9 mouse cellular contexts compared by ENCODE assay signal in genomic region chr2:33318491-33318964, GRCm38 (mm10). TPM values are rescaled to one million over a fixed set of nuclear protein-coding genes. Genes with fewer than 3 reads are reported as not detected.
DNase-seq lines count a peak whose midpoint lies in the region; ATAC-seq and TF ChIP-seq lines count a peak whose summit lies in the region.
"Had no signal": no experiment of that assay in that cellular context is flagged by ENCODE, and none has a peak within 500 bp of the region (broad histone marks: within the 10 kb centered on the region; RNA-seq: fewer than 3 reads in every experiment).

No protein-coding gene starts in this region.

- ATAC-seq in lung, postnatal 0 days = no peak
- ATAC-seq in intestine, embryonic 16.5 days = no peak
- ATAC-seq: inflammation-experienced regulatory T-cells, adult 6 months; liver, postnatal 0 days had no signal

- no peak for TF ChIP-seq EP300 in lung, postnatal 0 days (IDR thresholded peaks at IDR 0.05)

- no peaks in the 10 kb centered on the region for H3K36me3 ChIP-seq in lung, postnatal 0 days (ENCODE audit: insufficient read depth, low read length)
- H3K36me3 ChIP-seq in intestine, embryonic 16.5 days (ENCODE audit: control insufficient read depth, insufficient read depth, low read length) = no peaks in the 10 kb centered on the region

- no peak overlapping the region for H3K27ac ChIP-seq in lung, postnatal 0 days (ENCODE audit: low read length)
- H3K27ac ChIP-seq in intestine, embryonic 16.5 days (ENCODE audit: low read length) = no peak overlapping the region

- TF ChIP-seq CTCF in lung, postnatal 0 days (IDR thresholded peaks at IDR 0.05) = no peak

- DNase-seq in lung, postnatal 25 days (ENCODE audit: low spot score) = peak; percentile 11
- DNase-seq in lung, postnatal 0 days (ENCODE audit: low spot score) = no peak
- DNase-seq in cerebellum, adult 9-11 months = peak; percentile 85
- peak; percentile 54 for DNase-seq in layer of hippocampus, adult 9-11 months
- DNase-seq in right cerebral cortex, postnatal 4 days = peak; percentile 40
- no peak for DNase-seq in thymus, postnatal 4 days
- DNase-seq: liver, postnatal 0 days had no signal

- H3K27me3 ChIP-seq in lung, postnatal 0 days (replicated peaks; ENCODE audit: insufficient read depth, low read length) = no peaks in the 10 kb centered on the region
- H3K27me3 ChIP-seq in intestine, embryonic 16.5 days (replicated peaks; ENCODE audit: control insufficient read depth, insufficient read depth, low read length) = no peaks in the 10 kb centered on the region

- H3K9ac ChIP-seq in lung, postnatal 0 days (replicated peaks; ENCODE audit: low read depth) = no peak overlapping the region
- H3K9ac ChIP-seq in intestine, embryonic 16.5 days (ENCODE audit: low read depth, low read length) = no peak overlapping the region
- H3K9ac ChIP-seq: liver, postnatal 0 days had no signal

- H3K4me2 ChIP-seq in lung, postnatal 0 days (replicated peaks; ENCODE audit: low read depth, low read length) = no peak overlapping the region
- H3K4me2 ChIP-seq in intestine, embryonic 16.5 days (ENCODE audit: low read depth, low read length) = no peak overlapping the region

- H3K4me1 ChIP-seq in lung, postnatal 0 days (ENCODE audit: insufficient read depth, low read depth, low read length) = no peaks in the 10 kb centered on the region
- H3K4me1 ChIP-seq in intestine, embryonic 16.5 days (ENCODE audit: control insufficient read depth, insufficient read depth, low read length) = peaks cover 22% of the 10 kb centered on the region

- 48% methylated on average over 8 of the region's 8 CpGs for WGBS in lung, postnatal 0 days
- WGBS in intestine, embryonic 16.5 days = 71% methylated on average over 8 of the region's 8 CpGs

- H3K9me3 ChIP-seq in lung, postnatal 0 days (ENCODE audit: low read length) = no peaks in the 10 kb centered on the region
- H3K9me3 ChIP-seq in intestine, embryonic 16.5 days (ENCODE audit: control insufficient read depth, low read length) = no peaks in the 10 kb centered on the region

- H3K4me3 ChIP-seq in lung, postnatal 0 days (ENCODE audit: low read depth, low read length) = no peak overlapping the region
- no peak overlapping the region for H3K4me3 ChIP-seq in intestine, embryonic 16.5 days (ENCODE audit: low read length)

RNA-seq across cellular contexts. Expression of gene Ralgps1, which starts 52.8 kb away (rescaled TPM):
- 1.8 and 2.2 TPM in 2 replicates for polyA plus RNA-seq in lung, postnatal 0 days (2015; fragmentation: Nextera tagmentation; extraction: Ambion mirVana)
- polyA plus RNA-seq in intestine, embryonic 16.5 days (2015; fragmentation: Nextera tagmentation; extraction: Ambion mirVana) = 6.3 and 8.0 TPM in 2 replicates

Comparison
In these comparisons a context has a peak if more than half of its experiments do, and no peak if none do; other contexts are left out.
1. DNase-seq: peak in lung, postnatal 25 days (single experiment), cerebellum, adult 9-11 months (single experiment), layer of hippocampus, adult 9-11 months (single experiment) and right cerebral cortex, postnatal 4 days (single experiment); none in lung, postnatal 0 days (single experiment) and thymus, postnatal 4 days (single experiment).